Mouse (Mus musculus): Measurements from ENCODE around the gene Ftsj1.

Ftsj1 gene

GRCm38 (mm10) chrX:8217383-8217782 lies 34.8 kb downstream of the Ftsj1 start:
- no peak for DNase-seq

DNA sequence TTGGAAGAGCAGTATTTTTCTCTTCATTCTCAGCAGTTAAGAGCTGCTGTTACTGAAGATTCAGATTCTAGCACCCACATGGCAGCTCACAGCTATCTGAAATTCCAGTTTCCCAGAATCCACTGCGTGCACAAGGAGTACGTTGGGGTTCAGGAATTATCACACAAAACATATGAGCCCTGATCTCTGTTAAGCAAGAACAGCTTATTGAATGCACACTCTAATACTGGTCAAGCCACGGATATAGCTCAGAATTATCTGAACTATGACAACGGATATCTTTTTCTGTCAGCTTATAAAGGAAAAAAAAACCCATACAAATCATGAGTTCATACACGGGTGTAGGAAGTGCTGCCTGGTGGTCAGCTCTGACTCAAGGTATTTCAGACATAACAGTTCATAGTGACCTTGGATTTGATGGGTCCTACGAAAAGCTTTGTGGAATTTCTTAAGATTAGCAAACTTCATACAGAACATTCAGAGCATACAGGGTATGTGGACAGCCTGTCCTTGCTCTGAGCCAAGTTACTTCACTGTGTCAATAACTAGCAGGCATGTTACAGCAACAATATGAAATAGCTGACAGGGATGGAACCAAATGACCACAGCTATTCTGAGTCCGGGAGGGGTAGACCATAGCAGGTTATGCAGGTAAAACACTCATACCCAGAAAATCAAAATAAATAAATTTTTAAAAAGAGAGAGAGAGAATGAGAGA lies 40.6 kb downstream of the Ftsj1 start:
- no peak for DNase-seq

- DNase-seq, result no peak
These were observed 42.5 kb downstream of the Ftsj1 start for GRCm38 (mm10) chrX:8209720-8210119.

GRCm38 (mm10) chrX:8207224-8207623 lies 45.0 kb downstream of the Ftsj1 start:
- no peak for DNase-seq

DNA sequence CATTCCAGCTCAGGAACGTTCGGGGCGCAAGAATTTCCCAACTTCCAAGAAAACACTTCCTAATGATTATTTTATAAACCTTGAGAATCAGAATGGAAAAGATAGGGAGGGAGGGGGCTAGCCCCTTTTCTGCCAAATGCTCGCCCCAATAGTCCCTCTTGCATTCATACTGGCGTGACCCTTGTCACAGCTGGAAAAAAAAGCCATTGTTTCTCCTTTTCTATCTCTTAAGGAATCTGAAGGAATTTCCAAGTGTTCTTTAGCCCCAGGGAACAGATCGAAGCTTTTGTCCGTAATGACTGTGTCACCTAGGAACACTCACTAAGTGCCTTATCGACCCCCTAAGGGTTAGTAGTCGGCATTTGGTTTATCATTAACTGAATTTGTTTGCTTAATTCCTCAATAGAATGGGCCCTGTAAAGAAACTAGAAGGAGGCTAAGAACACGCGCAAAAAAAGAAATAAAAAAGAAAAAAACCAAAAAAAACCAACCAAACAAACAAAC lies 45.5 kb downstream of the Ftsj1 start:
- DNase-seq, result no peak

- DNase-seq, result peak; percentile 55
These were observed 46.1 kb downstream of the Ftsj1 start, which contains the start of gene Porcn for GRCm38 (mm10) chrX:8206015-8206693. Porcn (minus strand) TSS chrX:8206525.

DNA sequence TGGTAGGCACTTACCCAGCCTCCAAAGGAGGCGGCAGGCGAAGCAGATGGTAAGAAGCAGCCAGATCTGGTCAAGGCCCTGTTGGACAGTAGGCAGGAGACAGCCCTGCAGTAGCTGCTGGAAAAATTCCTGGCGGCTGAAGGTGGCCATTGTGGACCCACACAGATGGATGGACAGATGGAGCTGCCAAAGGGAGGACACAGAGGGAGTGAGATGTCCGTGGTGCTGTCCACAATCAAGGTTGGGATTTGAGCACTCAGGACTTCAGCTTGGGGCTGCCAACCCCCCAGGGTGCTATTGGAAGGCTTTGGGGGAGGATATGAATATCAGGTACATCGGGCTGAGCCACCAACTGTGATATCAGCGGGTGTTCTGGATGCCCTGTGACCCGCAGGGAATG lies 46.7 kb downstream of the Ftsj1 start:
- DNase-seq, result no peak

- DNase-seq, result no peak
These were observed 47.1 kb downstream of the Ftsj1 start for GRCm38 (mm10) chrX:8205088-8205487.

- DNase-seq, result no peak
These were observed 48.1 kb downstream of the Ftsj1 start for GRCm38 (mm10) chrX:8204076-8204475.

DNA sequence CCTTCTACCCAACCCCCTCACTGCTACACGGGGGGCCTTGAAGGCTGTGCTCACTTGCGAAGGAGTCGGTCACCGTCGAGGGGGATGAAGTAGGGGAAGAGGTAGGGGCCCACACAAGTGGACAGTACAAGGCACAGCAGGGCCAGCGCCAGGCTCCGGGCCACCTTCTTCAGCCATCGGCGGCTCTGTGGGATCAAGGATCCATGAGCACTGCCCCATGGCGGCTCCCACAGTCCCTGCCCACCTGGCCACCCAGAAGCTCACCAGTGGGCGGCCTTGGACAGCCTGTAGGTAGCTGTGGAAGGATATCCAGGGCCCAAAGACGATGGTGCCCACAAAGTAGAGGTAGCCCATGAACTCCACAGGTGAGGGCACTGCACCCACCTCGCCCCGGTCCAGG lies 49.1 kb downstream of the Ftsj1 start:
- no peak for DNase-seq

DNA sequence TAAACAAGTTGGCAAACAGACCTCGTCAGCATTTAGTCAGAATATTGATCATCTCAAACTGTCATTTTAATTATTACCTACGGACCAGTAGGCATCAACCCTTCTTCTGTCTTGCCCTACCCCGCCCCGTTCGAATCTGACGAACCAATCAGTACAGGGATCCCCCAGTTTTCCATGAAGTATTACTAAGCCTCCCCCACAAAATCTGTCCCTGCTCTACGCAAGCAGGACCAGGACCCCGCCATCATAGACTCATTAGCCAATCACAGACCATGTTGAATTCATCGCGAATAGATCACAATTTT lies 58.8 kb downstream of the Ftsj1 start, which contains the start of gene Ebp:
Gene Ebp, minus strand, starts transcription at position 94 of the 305 bp plus-strand sequence.
- no peak for DNase-seq

GRCm38 (mm10) chrX:8192640-8193418 lies 59.4 kb downstream of the Ftsj1 start:
- DNase-seq, result peak; percentile 74

- no peak for DNase-seq
These were observed 60.0 kb downstream of the Ftsj1 start for GRCm38 (mm10) chrX:8192126-8192639.
